Mouse (Mus musculus) thymus, adult 2 months (tissue): ENCODE results near the gene Zfp579.

ENCODE experiments used
- CTCF ChIP-seq: fragments of 200-500 bp; IDR thresholded peaks from 2 replicates; pipeline ENCODE4 v1.5.1; 2012; ENCODE audit warnings: mild to moderate bottlenecking, control low read depth, low read length, moderate library complexity, borderline replicate concordance; ENCODE audit not compliant: control insufficient read depth, poor library complexity, insufficient read depth; ENCODE audit errors: extremely low read depth
- POLR2A ChIP-seq: fragments of 200-500 bp; IDR thresholded peaks from 2 replicates; pipeline ENCODE4 v1.6.1; 2012; ENCODE audit warnings: mild to moderate bottlenecking, low read length, control low read depth, moderate library complexity; ENCODE audit not compliant: control insufficient read depth, poor library complexity, insufficient read depth; ENCODE audit errors: extremely low read depth

DNA sequence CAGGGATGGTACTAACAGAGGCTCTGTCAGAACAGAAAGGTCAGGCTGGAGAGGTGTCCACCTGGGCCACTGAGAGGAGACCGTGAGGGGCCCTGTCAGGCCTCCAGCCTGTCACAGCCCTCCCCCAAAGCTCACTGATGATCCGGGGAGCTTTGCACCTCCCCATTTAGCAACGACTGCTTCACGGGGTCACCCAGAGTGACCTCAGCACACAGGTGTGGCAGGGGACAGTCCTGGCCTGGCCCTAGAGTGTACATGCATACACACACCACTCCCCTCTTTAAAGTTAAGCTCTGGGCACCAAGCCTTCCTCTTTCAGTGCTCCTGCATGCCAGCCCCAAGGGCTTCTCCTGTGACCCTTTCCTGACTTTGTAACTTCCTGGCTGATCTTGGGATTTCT lies 20.5 kb downstream of the Zfp579 start:
- TF ChIP-seq POLR2A (no peak), CTCF (no peak)
